ENCODE assay signal across 18 mouse cellular contexts in genomic region chr17:61137006-61137405, GRCm38 (mm10).
"Had no signal": no experiment of that assay in that cellular context is flagged by ENCODE, and none has a peak within 500 bp of the region (broad histone marks: within the 10 kb centered on the region; RNA-seq: fewer than 3 reads in every experiment).

No protein-coding gene starts in this region.

- H3K4me2 ChIP-seq: lung, embryonic 14.5 days; midbrain, embryonic 11.5 days; midbrain, embryonic 13.5 days; neural tube, embryonic 13.5 days; neural tube, embryonic 15.5 days had no signal

- H3K27me3 ChIP-seq: midbrain, embryonic 13.5 days; neural tube, embryonic 13.5 days; neural tube, embryonic 15.5 days had no signal

- H3K9me3 ChIP-seq: midbrain, embryonic 13.5 days; neural tube, embryonic 13.5 days; neural tube, embryonic 15.5 days had no signal

- H3K4me1 ChIP-seq: midbrain, embryonic 13.5 days; neural tube, embryonic 13.5 days; neural tube, embryonic 15.5 days had no signal

- DNase-seq: lung, adult 18-20 months; lung, embryonic 14.5 days; lung, postnatal 10 days; lung, postnatal 4 days; retina, postnatal 1 day; right cerebral cortex, adult 18-20 months; right cerebral cortex, postnatal 25 days; right cerebral cortex, postnatal 4 days; spleen, adult 18-20 months; thymus, adult 18-20 months; thymus, postnatal 14 days; thymus, postnatal 36 days had no signal

- H3K36me3 ChIP-seq: midbrain, embryonic 13.5 days; neural tube, embryonic 13.5 days; neural tube, embryonic 15.5 days had no signal

- ATAC-seq: midbrain, embryonic 13.5 days; midbrain, embryonic 16.5 days had no signal

- H3K9ac ChIP-seq: lung, embryonic 14.5 days; midbrain, embryonic 13.5 days; neural tube, embryonic 13.5 days; neural tube, embryonic 15.5 days had no signal

- H3K27ac ChIP-seq: midbrain, embryonic 13.5 days; neural tube, embryonic 13.5 days; neural tube, embryonic 15.5 days had no signal

- H3K4me3 ChIP-seq: midbrain, embryonic 13.5 days; myocyte; neural tube, embryonic 13.5 days; neural tube, embryonic 15.5 days had no signal
